Mouse (Mus musculus) liver, embryonic 14.5 days (tissue): ENCODE measurements around the gene Fbxl18.

Experiments used
- CTCF ChIP-seq: IDR thresholded peaks from 2 replicates; pipeline ENCODE4 v1.5.1; 2016; ENCODE audit warnings: antibody characterized with exemption, low read depth, control low read depth
- EP300 ChIP-seq: IDR thresholded peaks from 2 replicates; pipeline ENCODE4 v1.6.1; 2016; ENCODE audit warnings: antibody characterized with exemption, low read depth

DNA sequence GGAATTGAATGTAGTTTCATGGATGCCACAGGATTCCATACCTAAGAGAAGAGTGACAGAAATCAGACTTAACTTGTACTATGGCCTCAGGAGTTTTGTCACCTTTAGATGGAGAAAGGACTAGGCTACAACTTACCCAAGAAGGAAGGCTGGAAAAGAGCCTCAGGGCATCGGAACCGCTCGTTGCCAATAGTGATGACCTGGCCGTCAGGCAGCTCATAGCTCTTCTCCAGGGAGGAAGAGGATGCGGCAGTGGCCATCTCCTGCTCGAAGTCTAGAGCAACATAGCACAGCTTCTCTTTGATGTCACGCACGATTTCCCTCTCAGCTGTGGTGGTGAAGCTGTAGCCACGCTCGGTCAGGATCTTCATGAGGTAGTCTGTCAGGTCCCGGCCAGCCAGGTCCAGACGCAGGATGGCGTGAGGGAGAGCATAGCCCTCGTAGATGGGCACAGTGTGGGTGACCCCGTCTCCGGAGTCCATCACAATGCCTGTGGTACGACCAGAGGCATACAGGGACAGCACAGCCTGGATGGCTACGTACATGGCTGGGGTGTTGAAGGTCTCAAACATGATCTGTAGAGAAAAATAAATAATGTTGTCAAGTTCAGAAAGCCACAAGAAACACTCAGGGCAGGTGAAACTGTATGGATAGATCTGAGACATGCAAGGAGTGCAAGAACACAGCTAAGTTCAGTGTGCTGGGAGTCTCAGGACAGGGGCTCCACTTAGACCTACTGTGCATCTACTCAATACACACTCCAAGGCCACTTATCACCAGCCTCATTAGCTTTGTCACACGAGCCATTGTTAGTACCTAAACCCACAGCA is 9.2 kb upstream of the Fbxl18 start:
- TF ChIP-seq CTCF, result no peak
- TF ChIP-seq EP300, result no peak
